Mouse (Mus musculus): Measurements from ENCODE around the gene Ino80b. TPM values are rescaled to one million over a fixed set of nuclear protein-coding genes. Genes with fewer than 3 reads are reported as not detected.

Ino80b gene
- total RNA-seq, 2 experiments from 2014 or later: 14.5 to 16.0 TPM

GRCm38 (mm10) chr6:83118825-83119733 lies 6.2 kb downstream of the Ino80b start:
- intact Hi-C loops (cut with DNase I): no loop called here
- DNase-seq: no peak

- no peak for DNase-seq
- intact Hi-C loops (cut with DNase I): no loop called here
Measured at GRCm38 (mm10) chr6:83118369-83118768, 6.9 kb downstream of the Ino80b start.

- intact Hi-C loops (cut with DNase I): loop anchor here (2.0 kb wide), 1 partner anchor 43 kb away; no protein-coding TSS in a partner anchor
- no peak for DNase-seq
Measured at GRCm38 (mm10) chr6:83117616-83118015, 7.6 kb downstream of the Ino80b start.

GRCm38 (mm10) chr6:83117165-83117438 lies 8.1 kb downstream of the Ino80b start:
- intact Hi-C loops (cut with DNase I): loop anchor here (2.0 kb wide), 1 partner anchor 44 kb away; no protein-coding TSS in a partner anchor
- DNase-seq: no peak

- no peak for DNase-seq
- intact Hi-C loops (cut with DNase I): loop anchor here (2.0 kb wide), 1 partner anchor 44 kb away; no protein-coding TSS in a partner anchor
Measured at GRCm38 (mm10) chr6:83116373-83117164, 8.7 kb downstream of the Ino80b start.

- DNase-seq: no peak
- intact Hi-C loops (cut with DNase I): loop anchor here (2.0 kb wide), 1 partner anchor 45 kb away; no protein-coding TSS in a partner anchor
Measured at GRCm38 (mm10) chr6:83115682-83116372, 9.4 kb downstream of the Ino80b start.

- peak; percentile 95 to 96 for DNase-seq
- intact Hi-C loops (cut with DNase I): no loop called here
Measured at GRCm38 (mm10) chr6:83115011-83115671, 10.1 kb downstream of the Ino80b start, which contains the start of gene Mogs. Gene Mogs (plus strand): TSS chr6:83115496.

- no peak for DNase-seq
- intact Hi-C loops (cut with DNase I): no loop called here
Measured at GRCm38 (mm10) chr6:83111510-83112136, 13.6 kb downstream of the Ino80b start.

GRCm38 (mm10) chr6:83108762-83109668 lies 16.2 kb downstream of the Ino80b start, which contains the start of gene Mrpl53:
Gene Mrpl53 (plus strand): TSS chr6:83109040.
- intact Hi-C loops (cut with DNase I): loop anchor here (5.0 kb wide), 1 partner anchor 168 kb away; no protein-coding TSS in a partner anchor
- peak; percentile 85 to 88 for DNase-seq

GRCm38 (mm10) chr6:83107566-83108400 lies 17.4 kb downstream of the Ino80b start:
- intact Hi-C loops (cut with DNase I): loop anchor here (5.0 kb wide), 1 partner anchor 170 kb away; no protein-coding TSS in a partner anchor
- peak; percentile 75 to 81 for DNase-seq

GRCm38 (mm10) chr6:83104158-83104557 lies 21.1 kb downstream of the Ino80b start:
- intact Hi-C loops (cut with DNase I): no loop called here
- no peak for DNase-seq

GRCm38 (mm10) chr6:83103130-83103650 lies 22.0 kb downstream of the Ino80b start:
- DNase-seq: no peak
- intact Hi-C loops (cut with DNase I): no loop called here

- peak; percentile 59 to 63 for DNase-seq
- intact Hi-C loops (cut with DNase I): loop anchor here (1.0 kb wide), 3 partner anchors 24 to 106 kb away; partner anchors contain the start of gene Aup1
Measured at GRCm38 (mm10) chr6:83101688-83102556, 23.3 kb downstream of the Ino80b start.

GRCm38 (mm10) chr6:83101316-83101687 lies 23.9 kb downstream of the Ino80b start, which contains the start of the genes Ccdc142 and Gm42688:
Gene Ccdc142 (plus strand): TSS chr6:83101601.
Gene Gm42688 (plus strand): TSS chr6:83101617.
- peak; percentile 87 to 88 for DNase-seq
- intact Hi-C loops (cut with DNase I): loop anchor here (1.0 kb wide), 3 partner anchors 23 to 105 kb away; partner anchors contain the start of gene Aup1

- no peak for DNase-seq
- intact Hi-C loops (cut with DNase I): no loop called here
Measured at GRCm38 (mm10) chr6:83098411-83098810, 26.8 kb downstream of the Ino80b start.

- intact Hi-C loops (cut with DNase I): no loop called here
Measured at GRCm38 (mm10) chr6:83095968-83096367, 29.3 kb downstream of the Ino80b start.

More at GRCm38 (mm10) chr6:83095968-83096367, 29.3 kb downstream of the Ino80b start:
- no peak for DNase-seq
